ENCODE assay signal across 11 mouse cellular contexts in genomic region chr16:91413102-91413844, GRCm38 (mm10). TPM values are rescaled to one million over a fixed set of nuclear protein-coding genes. Genes with fewer than 3 reads are reported as not detected.
A peak's percentile ranks its signal among the peaks of the same experiment; 100 is the strongest.
DNase-seq lines count a peak whose midpoint lies in the region; ATAC-seq and TF ChIP-seq lines count a peak whose summit lies in the region.
"Had no signal": no experiment of that assay in that cellular context is flagged by ENCODE, and none has a peak within 500 bp of the region (broad histone marks: within the 10 kb centered on the region; RNA-seq: fewer than 3 reads in every experiment).

No protein-coding gene starts in this region.

- H3K4me2 ChIP-seq in forebrain, embryonic 15.5 days (replicated peaks): no peak overlapping the region
- H3K4me2 ChIP-seq: limb, embryonic 12.5 days had no signal

- H3K27me3 ChIP-seq in forebrain, embryonic 15.5 days: no peaks in the 10 kb centered on the region

- H3K4me3 ChIP-seq in gastrocnemius, adult 2 months: no peak overlapping the region
- no peak overlapping the region for H3K4me3 ChIP-seq in bone marrow macrophage, adult 2 months (ENCODE audit: insufficient read depth, low read length)
- no peak overlapping the region for H3K4me3 ChIP-seq in forebrain, embryonic 15.5 days
- H3K4me3 ChIP-seq: limb, embryonic 12.5 days had no signal

- peak; percentile 51 for ATAC-seq in megakaryocyte, adult 5-6 weeks (ENCODE audit: poor library complexity, severe bottlenecking)
- ATAC-seq in forebrain, embryonic 15.5 days (replicated peaks): no peak

- DNase-seq in gastrocnemius, adult 2 months: no peak
- no peak for DNase-seq in gastrocnemius, postnatal 4 days (ENCODE audit: low spot score in 2 of 2)
- DNase-seq in kidney, adult 8-10 months: peak; percentile 65 to 85
- no peak for DNase-seq in layer of hippocampus, adult 18-20 months (ENCODE audit: low spot score in 2 of 2)
- DNase-seq in left cerebral cortex, postnatal 25 days (ENCODE audit: low spot score in 2 of 2): no peak
- DNase-seq: cerebellum, adult 8-10 months; gastrocnemius, postnatal 10 days had no signal

- WGBS in forebrain, embryonic 15.5 days: 81% methylated on average over 12 of the region's 12 CpGs

- H3K27ac ChIP-seq in gastrocnemius, adult 2 months: peak overlapping the region; percentile 43; the same call in 1 of the 2 replicates
- peak overlapping the region; percentile 78 for H3K27ac ChIP-seq in bone marrow macrophage, adult 2 months (ENCODE audit: insufficient read depth, low read depth, low read length)
- no peak overlapping the region for H3K27ac ChIP-seq in forebrain, embryonic 15.5 days (replicated peaks)
- H3K27ac ChIP-seq: limb, embryonic 12.5 days had no signal

- H3K4me1 ChIP-seq in bone marrow macrophage, adult 2 months (ENCODE audit: control insufficient read depth, insufficient read depth, low read length): peaks cover 77% of the 10 kb centered on the region
- no peaks in the 10 kb centered on the region for H3K4me1 ChIP-seq in forebrain, embryonic 15.5 days

- no peaks in the 10 kb centered on the region for H3K9me3 ChIP-seq in forebrain, embryonic 15.5 days
- H3K9me3 ChIP-seq: limb, embryonic 12.5 days had no signal

- TF ChIP-seq POLR2A in bone marrow macrophage, adult 2 months (IDR thresholded peaks at IDR 0.05; ENCODE audit: borderline replicate concordance, low read depth, low read length): no peak

- intact Hi-C loops in gastrocnemius, adult 2 months (cut with DNase I): no loop called here
- intact Hi-C loops in left cerebral cortex, postnatal 25 days (cut with DNase I): no loop called here

- TF ChIP-seq CTCF in gastrocnemius, adult 2 months (IDR thresholded peaks at IDR 0.05): no peak
- TF ChIP-seq CTCF in bone marrow macrophage, adult 2 months (IDR thresholded peaks at IDR 0.05; ENCODE audit: low read depth, low read length): no peak

- H3K9ac ChIP-seq in forebrain, embryonic 15.5 days (replicated peaks): no peak overlapping the region
- H3K9ac ChIP-seq: limb, embryonic 12.5 days had no signal

- H3K36me3 ChIP-seq in forebrain, embryonic 15.5 days: no peaks in the 10 kb centered on the region

RNA-seq across cellular contexts. Expression of gene Il10rb, which starts 7.3 kb away (rescaled TPM):
- 1 to 10 TPM; 6.2 to 7.9 TPM for total RNA-seq in gastrocnemius, adult 2 months (2021)
- 10 to 100 TPM; 26.3 to 27.4 TPM for total RNA-seq in gastrocnemius, postnatal 4 days (2021)
- 345 and 358 TPM in 2 replicates for polyA plus RNA-seq in bone marrow macrophage, adult 2 months (2012; ENCODE audit: insufficient read depth, insufficient read length, missing spikeins)
- 66.6 and 68.3 TPM in 2 replicates for total RNA-seq in megakaryocyte, adult 5-6 weeks (2015)
- total RNA-seq in megakaryocyte, adult 5-6 weeks (2017): 63.3 and 64.6 TPM in 2 replicates
- 7.7 and 9.6 TPM in 2 replicates for polyA plus RNA-seq in forebrain, embryonic 15.5 days (2015; fragmentation: Nextera tagmentation; extraction: Ambion mirVana)
- 1 to 10 TPM; 7.8 to 9.5 TPM for total RNA-seq in layer of hippocampus, adult 18-20 months (2021)
- total RNA-seq in left cerebral cortex, postnatal 25 days (2021): 1 to 10 TPM; 9.1 to 9.7 TPM

RNA-seq across cellular contexts. Expression of gene Gm21970, which starts 21.8 kb away (rescaled TPM):
- total RNA-seq in gastrocnemius, adult 2 months (2021): under 1 TPM in 1 of 2 experiments, not detected in 1; 0.45 TPM
- total RNA-seq in gastrocnemius, postnatal 4 days (2021): not detected
- polyA plus RNA-seq in bone marrow macrophage, adult 2 months (2012; ENCODE audit: insufficient read depth, insufficient read length, missing spikeins): not detected in 2 replicates
- 0.29 TPM in 1 of 2 replicates, not detected in the other for total RNA-seq in megakaryocyte, adult 5-6 weeks (2015)
- total RNA-seq in megakaryocyte, adult 5-6 weeks (2017): not detected in 2 replicates
- not detected in 2 replicates for polyA plus RNA-seq in forebrain, embryonic 15.5 days (2015; fragmentation: Nextera tagmentation; extraction: Ambion mirVana)
- not detected for total RNA-seq in layer of hippocampus, adult 18-20 months (2021)
- not detected for total RNA-seq in left cerebral cortex, postnatal 25 days (2021)
- total RNA-seq: gastrocnemius, postnatal 10 days had no signal
- polyA plus RNA-seq: limb, embryonic 12.5 days had no signal

RNA-seq across cellular contexts. Expression of gene Ifnar2, which starts 40.7 kb away (rescaled TPM):
- 10 to 100 TPM in 1 of 2 experiments, 1 to 10 TPM in 1; 6.8 to 11.4 TPM for total RNA-seq in gastrocnemius, adult 2 months (2021)
- 10 to 100 TPM; 26.1 to 31.4 TPM for total RNA-seq in gastrocnemius, postnatal 4 days (2021)
- polyA plus RNA-seq in bone marrow macrophage, adult 2 months (2012; ENCODE audit: insufficient read depth, insufficient read length, missing spikeins): 237 and 238 TPM in 2 replicates
- total RNA-seq in megakaryocyte, adult 5-6 weeks (2015): 287 and 289 TPM in 2 replicates
- total RNA-seq in megakaryocyte, adult 5-6 weeks (2017): 257 and 285 TPM in 2 replicates
- polyA plus RNA-seq in forebrain, embryonic 15.5 days (2015; fragmentation: Nextera tagmentation; extraction: Ambion mirVana): 41.6 and 42.3 TPM in 2 replicates
- 10 to 100 TPM; 22.8 to 25.9 TPM for total RNA-seq in layer of hippocampus, adult 18-20 months (2021)
- total RNA-seq in left cerebral cortex, postnatal 25 days (2021): 10 to 100 TPM; 20.5 to 20.6 TPM

Comparison
In these comparisons a context has a peak if more than half of its experiments do, and no peak if none do; other contexts are left out.
1. DNase-seq: peak in kidney, adult 8-10 months (2 of 2); none in gastrocnemius, adult 2 months (single experiment), gastrocnemius, postnatal 4 days (0 of 2), layer of hippocampus, adult 18-20 months (0 of 2) and left cerebral cortex, postnatal 25 days (0 of 2).
2. RNA of gene Ifnar2, which starts 40.7 kb away (total RNA-seq): 257 to 289 TPM in megakaryocyte, adult 5-6 weeks; 26.1 to 31.4 TPM in gastrocnemius, postnatal 4 days, 22.8 to 25.9 TPM in layer of hippocampus, adult 18-20 months, 20.5 to 20.6 TPM in left cerebral cortex, postnatal 25 days and 6.8 to 11.4 TPM in gastrocnemius, adult 2 months; every median in the first group is over 4 times any median in the second.